Mouse (Mus musculus) monocyte, adult 5-6 weeks (primary cell): ENCODE measurements around the gene Rtl9. TPM values are rescaled to one million over a fixed set of nuclear protein-coding genes. Genes with fewer than 3 reads are reported as not detected.

Source experiments
- ATAC-seq: fragments of 153-309, 156-312 bp; replicated peaks from 2 replicates; pipeline ENCODE4 v1.8.0; 2017; ENCODE audit warnings: mild to moderate bottlenecking; ENCODE audit not compliant: low TSS enrichment, insufficient number of reproducible peaks, severe bottlenecking, poor library complexity, low FRiP score
- total RNA-seq: library from RNA; stranded (forward); fragments of 200-1000, 200-491, 200-594 nt; gene quantifications from 3 replicates; pipeline ENCODE4 v1.2.3, GENCODE M21; 2017

Gene Rtl9
- 0.86 TPM in 1 of 3 replicates, not detected in the others for total RNA-seq

DNA sequence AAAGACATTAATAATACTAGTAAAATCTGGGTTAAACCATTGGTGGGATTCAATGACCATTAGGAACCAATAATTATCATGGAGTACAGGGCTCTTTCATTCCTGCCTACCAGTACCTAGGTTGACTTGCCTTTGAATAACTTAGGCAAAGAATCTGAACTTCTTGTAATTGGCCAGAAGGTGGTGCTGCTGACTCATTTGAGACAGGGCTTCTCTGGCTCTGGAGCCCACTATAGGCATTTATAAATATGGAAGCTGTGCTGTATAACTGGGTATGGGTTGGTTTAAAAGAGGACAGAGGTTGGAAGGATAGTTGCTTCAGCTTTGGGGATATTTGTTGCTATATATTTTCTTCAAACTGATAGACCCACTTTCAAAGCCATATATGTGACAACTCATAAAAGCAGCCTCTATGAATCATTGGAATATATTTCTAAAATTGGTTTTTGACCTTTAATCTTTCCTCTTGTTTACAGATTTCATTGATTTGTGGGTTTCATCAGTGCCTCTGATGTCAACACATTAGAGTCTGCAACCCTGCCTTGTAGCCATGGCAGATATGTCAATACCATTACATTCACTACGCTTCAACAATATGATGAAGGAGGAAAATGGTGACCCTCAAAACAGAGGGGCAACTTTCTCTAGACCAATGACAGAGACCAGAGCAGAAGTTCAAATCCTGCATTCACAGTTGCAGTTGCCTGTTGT, at the start of gene Rtl9:
TSS of gene Rtl9 (plus strand) at position 551 of the 711 bp plus-strand sequence.
- ATAC-seq: no peak

DNA sequence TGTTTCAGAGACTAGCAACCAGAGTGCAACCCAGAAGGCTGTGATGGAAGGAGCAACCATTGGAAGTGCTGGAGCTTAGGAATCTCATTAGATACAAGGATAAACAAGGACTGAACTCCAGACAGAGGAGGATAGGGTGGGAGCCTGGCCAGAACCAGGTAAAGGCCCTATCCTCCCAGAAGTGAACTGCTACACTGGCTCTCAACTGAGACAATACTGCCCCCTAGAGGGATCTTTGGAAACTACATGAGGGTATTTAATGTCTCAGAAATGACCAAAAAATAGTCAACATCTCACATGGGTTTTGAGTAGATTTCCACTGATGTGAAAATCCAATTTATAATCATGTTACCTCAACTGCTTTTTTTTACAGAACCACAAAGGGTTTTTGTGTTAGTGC, 47.9 kb upstream of the Rtl9 start:
- ATAC-seq: no peak

DNA sequence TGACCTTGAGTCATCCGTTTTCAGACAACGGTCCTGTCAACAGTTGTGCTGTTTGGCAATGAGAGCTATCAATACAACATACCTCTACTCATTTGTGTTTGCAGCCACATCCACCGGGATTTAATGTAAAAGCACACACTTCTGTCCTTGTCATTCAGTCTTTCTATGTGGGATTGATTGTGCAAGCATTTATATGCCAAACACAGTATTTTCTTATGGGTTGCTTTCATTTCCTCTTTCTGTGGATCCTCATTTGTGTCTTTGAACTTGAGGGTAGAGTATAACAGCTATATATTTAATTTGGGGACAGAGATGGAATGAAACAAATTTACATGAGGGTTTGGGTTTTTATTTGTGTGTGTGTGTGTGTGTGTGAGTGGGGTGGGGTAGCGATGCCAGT, 47.5 kb upstream of the Rtl9 start:
- no peak for ATAC-seq

DNA sequence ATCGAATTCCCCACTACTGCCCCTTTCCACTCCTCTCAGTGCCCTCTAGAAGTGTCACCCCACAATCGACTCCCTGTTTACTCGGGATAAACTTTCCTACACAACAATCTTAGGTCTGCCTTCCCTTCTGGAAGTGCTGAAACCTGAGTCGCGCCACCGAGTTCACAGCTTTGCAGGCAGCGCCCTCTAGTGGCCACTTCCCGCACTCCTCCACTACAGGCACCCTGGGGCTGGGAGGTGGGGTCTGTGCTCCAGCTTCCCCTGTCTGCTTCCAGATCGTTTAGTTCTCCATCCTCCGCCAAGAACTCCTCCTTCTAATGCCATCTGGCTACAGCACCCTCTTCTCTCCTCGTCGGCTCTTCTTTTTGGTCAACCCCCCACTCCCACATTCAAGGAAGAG, 40.6 kb upstream of the Rtl9 start:
- peak; percentile 68 for ATAC-seq

DNA sequence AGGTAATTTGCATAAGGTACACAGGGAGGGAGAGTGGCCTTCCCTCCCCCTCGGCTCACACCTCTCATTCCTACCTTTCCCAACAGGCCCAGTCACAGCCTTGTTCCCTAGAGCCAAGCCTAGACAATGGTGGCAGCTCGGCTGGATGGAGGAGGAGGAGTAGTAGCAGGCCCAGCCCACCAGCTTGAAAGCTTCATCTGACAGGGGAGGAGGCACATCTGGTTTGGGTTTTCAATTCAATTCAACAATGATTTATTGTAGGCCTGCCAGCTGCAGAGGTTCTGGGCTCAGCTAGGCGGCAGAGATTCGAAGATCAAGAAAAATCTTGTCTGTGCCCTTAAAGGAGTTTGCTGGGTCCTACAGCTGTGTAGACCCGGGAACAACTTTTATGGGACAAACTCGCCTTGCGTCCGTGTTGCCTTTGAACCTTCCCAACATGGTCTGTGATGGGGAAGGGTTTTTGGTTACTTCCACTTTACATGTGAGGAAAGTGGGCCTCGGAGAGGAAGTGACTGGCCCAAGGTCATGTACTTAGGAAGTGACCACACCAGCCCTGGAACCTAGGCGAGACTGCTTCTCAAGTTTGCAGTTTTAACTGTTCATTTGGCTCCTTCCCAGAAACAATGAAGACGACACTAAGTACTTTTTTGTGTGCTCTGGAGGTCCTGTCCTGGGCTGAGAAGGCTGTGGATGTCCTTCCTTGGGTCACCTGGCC, 36.6 kb upstream of the Rtl9 start:
- 0 out of 2 replicates have a peak, but pooled peaks have one; percentile 13 for ATAC-seq

DNA sequence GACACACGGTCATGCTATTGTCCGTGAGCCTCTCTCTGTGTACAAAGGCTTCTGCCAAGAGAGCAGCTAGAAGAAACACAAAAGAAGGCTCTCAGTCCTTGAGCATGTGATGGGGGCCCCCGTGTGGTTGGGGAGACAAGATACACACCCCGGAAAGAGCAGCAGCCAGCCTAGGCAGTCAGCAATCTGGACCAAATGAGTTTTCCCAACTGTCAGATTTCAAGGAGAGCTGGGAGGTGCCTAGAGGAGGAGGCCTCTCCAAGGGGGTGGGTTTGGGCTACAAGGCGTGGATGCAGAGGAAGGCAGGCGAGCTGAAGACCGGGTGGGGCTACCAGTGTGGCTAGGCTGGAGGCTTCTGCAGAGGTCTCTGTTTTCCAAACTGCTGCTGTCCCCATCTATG, 35.6 kb upstream of the Rtl9 start:
- ATAC-seq: no peak

DNA sequence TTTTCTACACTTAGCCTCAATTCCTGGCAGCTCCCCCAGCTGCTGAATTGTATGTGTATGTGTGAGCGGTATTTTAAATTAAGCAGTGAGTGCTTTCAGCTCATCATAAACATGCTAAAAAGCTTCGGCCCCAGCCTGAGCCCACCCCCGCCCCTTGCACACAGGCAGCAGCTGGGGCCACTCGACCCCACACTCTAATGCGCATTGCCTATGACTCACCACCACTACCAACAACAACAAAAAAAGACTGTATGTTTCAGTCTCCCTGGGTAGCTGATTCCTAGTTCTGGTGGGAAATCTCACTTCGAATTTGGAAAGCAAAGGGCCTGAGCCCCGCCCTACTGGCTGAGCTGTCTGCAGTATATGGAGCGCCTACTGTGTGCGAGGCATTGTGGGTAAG, 35.1 kb upstream of the Rtl9 start:
- no peak for ATAC-seq

DNA sequence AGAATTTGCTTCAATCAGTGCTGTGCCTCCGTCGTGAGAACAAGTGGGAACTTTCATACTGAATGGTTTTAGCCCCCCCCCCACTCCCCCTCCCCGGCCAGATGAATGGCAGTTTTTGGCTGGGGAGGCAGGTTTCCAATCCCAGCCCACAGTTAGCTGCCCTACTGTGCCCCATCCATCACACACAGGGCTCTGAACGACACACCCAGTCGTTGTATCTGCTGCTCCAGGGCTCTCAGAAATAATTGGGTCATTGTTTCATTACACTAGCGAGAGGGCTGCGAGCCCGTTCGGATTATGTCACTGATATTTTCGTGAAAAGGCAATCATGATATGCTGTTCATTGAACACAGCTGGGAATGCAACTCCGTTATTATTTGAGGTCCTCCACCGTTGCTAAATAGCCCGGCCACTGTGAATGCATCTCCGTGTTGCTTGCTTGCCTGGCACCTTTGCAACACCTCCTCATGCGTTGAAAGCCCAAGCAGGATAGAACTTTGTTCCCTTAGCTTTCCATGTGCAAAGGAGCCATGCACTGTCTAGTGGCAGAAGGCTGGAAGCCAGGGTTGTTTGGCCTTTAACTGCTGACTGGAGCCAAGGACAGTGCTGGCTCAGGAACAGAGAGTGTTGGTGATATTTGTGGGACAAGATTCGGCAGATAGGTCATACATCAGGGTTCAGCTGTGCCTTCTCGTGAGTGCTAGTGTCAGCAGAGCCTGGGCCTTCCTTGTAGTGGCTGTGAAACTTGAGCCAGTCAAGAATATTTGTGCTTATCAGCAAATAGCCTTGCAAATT, 32.9 kb upstream of the Rtl9 start:
- no peak for ATAC-seq

DNA sequence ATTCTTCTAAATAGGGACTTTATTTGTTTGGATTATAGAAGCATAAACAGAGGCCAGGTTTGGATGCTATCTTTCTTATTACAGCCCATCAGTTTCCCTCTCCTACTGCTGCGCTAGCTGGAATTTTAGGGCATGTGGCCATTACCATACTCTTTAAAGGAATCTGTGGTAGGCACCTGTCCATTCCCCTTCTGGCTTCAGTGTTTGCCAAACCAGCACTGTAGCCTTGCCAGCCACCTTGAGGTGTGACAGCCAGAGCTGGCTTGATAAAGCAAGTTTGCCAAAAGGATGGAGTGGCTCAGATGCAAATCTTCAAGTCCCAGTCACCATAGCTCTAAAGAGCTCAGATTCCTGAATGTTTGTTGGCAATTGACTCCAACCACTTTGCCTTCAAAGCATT, 32.3 kb upstream of the Rtl9 start:
- no peak for ATAC-seq

DNA sequence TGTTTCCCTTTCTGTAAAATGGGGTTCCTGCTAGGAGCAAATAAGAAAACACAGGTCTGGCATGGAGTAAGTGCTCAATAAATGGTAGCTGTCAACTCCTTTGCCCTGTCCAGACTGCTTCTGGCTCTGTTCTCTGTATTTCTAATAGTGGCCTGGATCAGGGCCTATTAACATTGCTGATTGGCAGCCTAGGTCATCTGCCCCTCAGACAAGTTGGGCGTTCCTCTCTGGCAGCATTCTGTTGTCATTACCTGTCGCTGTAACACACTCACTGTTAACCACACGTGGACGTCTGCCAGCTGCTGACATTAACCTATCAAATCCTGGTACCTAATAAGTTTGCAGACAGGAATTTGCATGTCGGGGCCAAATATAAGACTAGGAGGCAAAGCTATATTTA, 31.8 kb upstream of the Rtl9 start:
- ATAC-seq: no peak

DNA sequence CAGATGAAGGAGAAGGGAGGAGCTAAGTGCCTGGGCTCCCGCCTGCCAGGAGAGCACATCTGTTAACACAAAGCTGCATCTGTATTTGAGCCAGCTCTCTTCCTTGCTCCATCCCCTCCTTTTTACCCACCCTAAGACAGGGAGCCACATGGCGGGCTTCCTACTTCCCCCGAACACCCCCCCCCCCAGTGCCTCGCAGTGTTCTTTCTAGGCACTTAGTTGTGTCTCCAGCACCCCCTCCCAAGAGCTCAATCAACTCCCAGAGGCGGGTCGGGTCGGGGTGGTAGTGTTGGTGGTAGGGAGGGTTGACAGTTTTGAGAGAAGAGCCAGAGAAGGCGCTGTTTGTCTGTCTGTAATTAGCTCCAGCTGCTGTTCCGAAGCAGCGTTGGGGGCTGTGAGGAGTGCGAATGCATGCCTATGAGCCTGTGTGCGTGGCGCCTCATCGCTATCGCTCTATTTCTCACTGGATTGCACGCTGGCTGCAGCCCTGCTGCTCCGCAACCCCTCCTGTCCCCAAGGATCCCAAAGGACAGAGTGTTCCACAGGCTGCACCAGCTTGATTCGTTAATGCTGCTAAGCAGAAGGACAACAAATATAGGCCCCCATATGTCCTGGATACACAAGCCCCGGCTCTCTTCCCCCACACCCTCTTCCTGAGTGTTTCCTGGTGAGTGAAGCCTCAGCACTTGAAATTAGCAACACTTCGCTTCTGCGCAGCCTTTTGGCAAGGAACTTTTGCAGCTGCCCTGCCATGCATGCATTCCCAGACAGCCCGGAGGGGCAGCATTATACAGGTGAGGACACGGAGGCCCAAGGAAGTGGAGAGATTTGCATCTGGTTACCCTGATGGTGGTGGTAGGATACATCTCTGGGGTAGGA, 18.7 kb upstream of the Rtl9 start:
- ATAC-seq: no peak

DNA sequence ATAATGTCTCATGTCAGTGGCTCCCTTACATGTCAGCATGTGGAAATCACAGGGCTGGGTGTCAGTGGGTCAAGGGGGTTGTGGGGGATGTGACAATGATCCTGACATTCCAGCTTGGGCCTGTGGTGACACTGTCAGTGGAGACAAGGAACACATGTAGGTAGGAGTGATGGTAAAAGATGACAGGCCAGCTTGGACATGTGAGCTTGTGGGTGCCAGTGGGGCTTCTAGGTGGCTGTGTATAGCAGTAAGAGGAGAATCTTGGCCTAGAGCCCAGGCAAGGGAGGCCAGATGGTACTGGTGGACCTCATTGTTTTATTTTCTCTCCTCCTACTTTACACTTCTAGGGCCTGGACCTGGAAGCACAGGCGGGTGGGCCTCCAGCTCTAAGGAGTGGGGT, 16.7 kb upstream of the Rtl9 start:
- ATAC-seq: no peak

DNA sequence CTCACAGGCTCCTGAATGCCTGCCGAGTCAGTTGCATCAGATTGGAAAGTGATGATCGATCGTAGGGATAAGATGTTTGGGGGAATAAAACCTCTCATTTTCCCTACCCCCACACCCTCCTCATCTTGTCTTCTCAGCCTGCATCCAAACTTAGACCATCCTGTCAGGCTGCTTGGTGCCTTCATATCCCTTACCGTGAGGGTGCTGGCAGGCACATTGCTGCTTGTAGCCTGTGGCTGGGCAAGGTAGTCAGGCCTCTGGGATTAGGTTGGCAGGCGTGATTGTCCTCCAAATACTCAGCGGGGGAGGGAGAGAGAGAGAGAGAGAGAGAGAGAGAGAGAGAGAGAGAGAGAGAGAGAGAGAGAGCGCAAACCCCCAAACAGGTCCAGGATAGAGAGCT, 11.2 kb upstream of the Rtl9 start:
- ATAC-seq: no peak

DNA sequence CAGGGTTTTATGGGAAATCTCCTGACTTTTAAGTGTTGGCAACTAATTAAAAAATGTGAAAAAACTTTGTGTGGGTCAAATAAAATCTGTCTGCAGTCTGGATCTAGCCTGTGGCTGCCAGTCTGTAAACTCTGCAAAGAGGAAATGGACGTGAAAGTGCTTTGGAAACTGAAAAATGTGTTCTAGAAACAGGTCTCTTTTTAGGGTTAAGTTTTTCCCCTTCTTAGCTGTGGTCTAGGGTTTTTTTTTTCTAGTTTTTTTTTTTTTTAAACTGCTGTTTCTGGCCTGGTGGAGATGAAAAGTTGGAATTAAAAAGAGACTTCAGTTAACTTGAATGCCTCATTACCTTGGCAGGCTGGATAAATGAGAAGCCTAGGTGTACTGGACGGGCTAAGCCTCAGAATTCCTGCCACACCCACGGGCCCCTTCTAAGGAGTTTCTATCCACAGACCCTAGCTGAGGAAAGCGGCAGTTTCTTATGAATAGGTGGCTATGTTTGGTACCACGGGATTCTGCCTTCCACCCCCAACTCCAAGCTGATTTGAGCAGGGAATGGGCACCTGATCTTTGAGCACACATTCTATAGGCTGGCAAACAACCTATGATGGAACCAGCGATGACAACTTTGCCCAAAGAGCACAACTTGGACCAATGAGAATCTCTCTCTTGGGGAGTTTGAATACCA, 8.3 kb upstream of the Rtl9 start:
- ATAC-seq: no peak

DNA sequence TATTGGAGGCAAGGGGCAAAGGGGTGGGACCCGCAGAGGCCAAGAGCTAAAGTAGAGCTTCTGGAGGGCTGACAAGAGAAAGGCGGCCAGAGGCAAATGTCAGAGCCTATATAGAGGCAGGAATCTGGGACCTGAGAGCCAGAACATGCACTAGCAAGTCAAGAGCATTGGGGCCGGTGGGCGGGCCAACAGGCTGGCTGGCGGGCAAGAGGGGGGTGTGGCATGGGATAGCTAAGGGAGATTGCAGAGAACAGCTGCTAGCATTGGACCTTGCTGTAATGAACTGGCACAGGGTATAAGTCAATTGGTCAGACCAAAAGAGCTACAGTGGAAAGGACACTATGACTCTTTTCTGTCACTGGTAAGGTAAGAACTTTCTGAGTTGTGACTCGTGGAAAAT, 1.8 kb upstream of the Rtl9 start:
- no peak for ATAC-seq

DNA sequence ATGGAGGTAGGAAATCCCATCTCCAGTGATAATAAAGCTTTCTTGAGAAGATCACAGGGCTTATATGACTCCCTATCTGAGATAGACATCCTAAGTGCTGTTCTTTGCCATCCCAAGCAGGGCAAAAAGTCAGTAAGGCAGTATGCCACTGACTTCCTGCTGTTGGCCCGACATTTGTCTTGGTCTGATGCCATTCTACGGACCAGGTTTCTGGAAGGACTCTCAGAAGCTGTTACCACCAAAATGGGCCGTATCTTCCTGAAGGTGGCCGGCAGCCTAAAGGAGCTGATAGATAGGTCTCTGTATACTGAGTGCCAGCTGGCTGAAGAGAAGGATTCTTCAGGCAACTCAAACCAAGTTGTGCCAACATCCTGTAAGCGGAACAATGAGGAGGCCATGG, 3.8 kb downstream of the Rtl9 start:
- no peak for ATAC-seq

DNA sequence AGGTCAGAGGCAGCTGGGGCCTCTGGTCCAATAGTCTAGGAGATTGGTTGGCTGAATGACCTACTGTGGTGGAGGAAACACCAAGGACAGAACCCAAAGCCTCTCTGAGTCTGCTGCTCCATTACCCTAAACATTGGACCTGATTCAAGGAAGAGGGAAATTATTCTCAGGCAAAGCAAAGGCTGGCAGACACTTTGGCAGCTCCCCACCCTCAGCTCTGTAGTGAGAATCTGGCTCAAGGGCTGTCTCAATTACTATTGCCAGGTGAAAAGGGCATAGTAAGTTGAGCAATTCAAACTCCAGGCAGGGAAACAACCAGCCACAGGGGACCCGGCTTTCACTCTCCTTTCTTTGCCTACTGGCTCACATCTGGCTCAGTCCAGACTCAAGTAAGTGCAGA, 6.5 kb downstream of the Rtl9 start:
- ATAC-seq: no peak

DNA sequence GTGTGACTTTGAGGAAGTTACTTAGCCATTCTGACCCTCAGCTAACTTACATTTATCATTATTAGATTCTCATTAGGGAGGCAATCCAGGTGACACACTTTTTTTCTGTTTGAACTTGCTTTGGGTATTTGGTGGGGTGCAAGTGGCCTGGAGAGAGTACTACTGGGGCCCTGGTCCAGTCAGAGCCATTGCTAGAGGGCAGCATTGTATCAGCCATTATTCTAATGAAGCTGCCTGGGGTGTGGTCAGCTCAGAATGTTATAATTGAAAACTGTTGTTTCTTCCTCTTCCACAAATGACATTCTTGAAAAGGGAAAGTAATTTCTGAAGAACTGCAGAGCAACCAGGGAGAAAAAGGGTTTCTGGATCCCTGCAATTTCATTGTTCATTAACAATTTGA, 13.2 kb downstream of the Rtl9 start:
- no peak for ATAC-seq
